Mouse (Mus musculus) embryonic facial prominence, embryonic 10.5 days (tissue): ENCODE measurements around the gene H2-T3. TPM values are rescaled to one million over a fixed set of nuclear protein-coding genes. Genes with fewer than 3 reads are reported as not detected.
"Not testable (repeated sequence)": the region's sequence is repeated elsewhere in the genome, so short reads cannot be mapped to it uniquely, and the experiment has no call there.

Experiments used
- DNase-seq: peaks from one replicate; pipeline ENCODE4 v3.0.0-alpha.2; 2017; ENCODE audit warnings: low spot score
- H3K27ac ChIP-seq: fragments of 300-500 bp; sonication (generic); replicated peaks from 2 replicates; pipeline ENCODE4 v1.5.1; 2016; ENCODE audit warnings: mild to moderate bottlenecking
- H3K27me3 ChIP-seq: fragments of 300-500 bp; sonication (generic); replicated peaks from 2 replicates; pipeline ENCODE4 v1.6.1; 2016; ENCODE audit warnings: low read depth, mild to moderate bottlenecking; ENCODE audit not compliant: poor library complexity, severe bottlenecking
- H3K36me3 ChIP-seq: fragments of 300-500 bp; sonication (generic); replicated peaks from 2 replicates; pipeline ENCODE4 v1.6.1; 2016; ENCODE audit warnings: mild to moderate bottlenecking, moderate library complexity
- H3K4me1 ChIP-seq: fragments of 300-500 bp; sonication (generic); 2 replicates; pipeline ENCODE4 v1.6.1; 2016
- H3K4me3 ChIP-seq: fragments of 300-500 bp; sonication (generic); 2 replicates; pipeline ENCODE4 v1.5.1; 2016; ENCODE audit warnings: mild to moderate bottlenecking, moderate library complexity
- H3K9me3 ChIP-seq: fragments of 300-500 bp; sonication (generic); 2 replicates; pipeline ENCODE4 v1.6.1; 2016; ENCODE audit warnings: mild to moderate bottlenecking
- WGBS: fragments of 180-500 bp; shearing (Covaris S2); methylation state at CpG from one replicate; pipeline ENCODE4 v1.1.7; 2016; 5-methylcytosine and 5-hydroxymethylcytosine counted together
- polyA plus RNA-seq: library from polyadenylated mRNA; unstranded; fragments of >200 nt; fragmentation: Nextera tagmentation; extraction: Ambion mirVana; gene quantifications from 2 replicates; pipeline ENCODE4 v1.2.1, GENCODE M21; 2016

The H2-T3 gene
- polyA plus RNA-seq, 1 experiment from 2014 or later: not detected

GRCm38 (mm10) chr17:36145861-36146156 is 44.3 kb downstream of the H2-T3 start:
- under 1% methylated on average over 13 of the region's 13 CpGs for WGBS
- H3K27me3 ChIP-seq: peaks cover 89% of the 10 kb centered on the region

GRCm38 (mm10) chr17:36145111-36145860 is 44.8 kb downstream of the H2-T3 start:
- Histone ChIP-seq H3K9me3 (no peaks in the 10 kb centered on the region), H3K27ac (no peak overlapping the region), H3K27me3 (peaks cover 88% of the 10 kb centered on the region), H3K36me3 (no peaks in the 10 kb centered on the region), H3K4me3 (peak overlapping the region; percentile 44), H3K4me1 (peaks cover 10% of the 10 kb centered on the region)
- DNase-seq: peak; percentile 47
- 2% methylated on average over 78 of the region's 78 CpGs for WGBS

More at GRCm38 (mm10) chr17:36145861-36146156, 44.3 kb downstream of the H2-T3 start:
- not testable (repeated sequence) for DNase-seq, H3K9me3 ChIP-seq, H3K36me3 ChIP-seq, H3K27ac ChIP-seq
- Histone ChIP-seq H3K4me3 (peak overlapping the region; percentile 44), H3K4me1 (peaks cover 10% of the 10 kb centered on the region)

- not testable (repeated sequence) for H3K4me3 ChIP-seq, H3K9me3 ChIP-seq, H3K4me1 ChIP-seq, H3K27ac ChIP-seq, DNase-seq, H3K36me3 ChIP-seq
- 72% methylated on average over 1 of the region's 1 CpGs for WGBS
- peaks cover 56% of the 10 kb centered on the region for H3K27me3 ChIP-seq
These were observed 53.7 kb downstream of the H2-T3 start for GRCm38 (mm10) chr17:36136299-36136848.

Other genes with a start within 250 kb of the H2-T3 start
- gene Abcf1, start 220.5 kb downstream of the H2-T3 start, polyA plus RNA-seq: 116 and 120 TPM in 2 replicates
- 61.1 and 62.1 TPM in 2 replicates for gene Gnl1, start 210.4 kb downstream of the H2-T3 start, polyA plus RNA-seq
- gene Prr3, start 210.1 kb downstream of the H2-T3 start, polyA plus RNA-seq: 44.0 and 47.2 TPM in 2 replicates
- gene H2-T24, start 169.7 kb downstream of the H2-T3 start, polyA plus RNA-seq: 4.8 and 5.0 TPM in 2 replicates
- 1.8 and 2.3 TPM in 2 replicates for gene H2-T23, start 157.4 kb downstream of the H2-T3 start, polyA plus RNA-seq
- 7.4 and 9.0 TPM in 2 replicates for gene H2-T22, start 147.5 kb downstream of the H2-T3 start, polyA plus RNA-seq
- not detected in 2 replicates for gene Gm6034, start 147.3 kb downstream of the H2-T3 start, polyA plus RNA-seq
- not detected in 2 replicates for gene Gm11127, start 131.9 kb downstream of the H2-T3 start, polyA plus RNA-seq
- gene Gm19684, start 68.6 kb downstream of the H2-T3 start, polyA plus RNA-seq: not detected in 2 replicates
- gene Gm7030, start 60.9 kb downstream of the H2-T3 start, polyA plus RNA-seq: not detected in 2 replicates
- gene Gm8909, start 21.8 kb downstream of the H2-T3 start, polyA plus RNA-seq: 0.11 TPM in 1 of 2 replicates, not detected in the other
- 86.2 and 95.7 TPM in 2 replicates for gene Rpp21, start 67.8 kb upstream of the H2-T3 start, polyA plus RNA-seq
- gene Trim39, start 82.0 kb upstream of the H2-T3 start, polyA plus RNA-seq: 22.5 and 24.2 TPM in 2 replicates
- gene H2-M10.2, start 96.2 kb upstream of the H2-T3 start, polyA plus RNA-seq: 0.17 TPM in 1 of 2 replicates, not detected in the other
- gene H2-M10.1, start 135.9 kb upstream of the H2-T3 start, polyA plus RNA-seq: not detected in 2 replicates
- not detected in 2 replicates for gene H2-M10.3, start 178.1 kb upstream of the H2-T3 start, polyA plus RNA-seq